24 mouse cellular contexts compared by ENCODE assay signal in genomic region chr2:49861658-49862057, GRCm38 (mm10).
"Had no signal": no experiment of that assay in that cellular context is flagged by ENCODE, and none has a peak within 500 bp of the region (broad histone marks: within the 10 kb centered on the region; RNA-seq: fewer than 3 reads in every experiment).

No protein-coding gene starts in this region.

- H3K4me3 ChIP-seq: layer of hippocampus, adult 2 months; left cerebral cortex, adult 2 months; limb, embryonic 12.5 days; limb, embryonic 15.5 days; midbrain, embryonic 10.5 days; midbrain, embryonic 13.5 days; myocyte; neural tube, embryonic 13.5 days had no signal

- H3K4me1 ChIP-seq: limb, embryonic 15.5 days; midbrain, embryonic 13.5 days had no signal

- ATAC-seq: liver, postnatal 0 days; midbrain, embryonic 13.5 days; midbrain, embryonic 16.5 days had no signal

- DNase-seq: kidney, adult 18-20 months; kidney, adult 9 months; kidney, postnatal 25 days; layer of hippocampus, adult 9-11 months; left cerebral cortex, postnatal 4 days; liver, postnatal 0 days; lung, postnatal 14 days; lung, postnatal 4 days; retina, postnatal 1 day; right cerebral cortex, postnatal 25 days; spleen, adult 18-20 months; thymus, postnatal 25 days had no signal

- H3K36me3 ChIP-seq: limb, embryonic 12.5 days; limb, embryonic 15.5 days; midbrain, embryonic 10.5 days; midbrain, embryonic 13.5 days; neural tube, embryonic 13.5 days had no signal

- H3K27ac ChIP-seq: layer of hippocampus, adult 2 months; left cerebral cortex, adult 2 months; limb, embryonic 12.5 days; limb, embryonic 15.5 days; liver, embryonic 14.5 days; midbrain, embryonic 10.5 days; midbrain, embryonic 13.5 days; neural tube, embryonic 13.5 days had no signal

- H3K27me3 ChIP-seq: limb, embryonic 15.5 days; midbrain, embryonic 13.5 days; neural tube, embryonic 13.5 days had no signal

- H3K4me2 ChIP-seq: limb, embryonic 15.5 days; liver, embryonic 11.5 days; midbrain, embryonic 13.5 days; neural tube, embryonic 13.5 days had no signal

- H3K9me3 ChIP-seq: limb, embryonic 12.5 days; limb, embryonic 15.5 days; midbrain, embryonic 10.5 days; midbrain, embryonic 13.5 days; neural tube, embryonic 13.5 days had no signal

- H3K9ac ChIP-seq: limb, embryonic 12.5 days; limb, embryonic 15.5 days; liver, embryonic 14.5 days; liver, postnatal 0 days; lung, embryonic 14.5 days; midbrain, embryonic 13.5 days; neural tube, embryonic 13.5 days had no signal
